Mouse (Mus musculus): ENCODE results near the gene Duox1.
"Not testable (repeated sequence)": the region's sequence is repeated elsewhere in the genome, so short reads cannot be mapped to it uniquely, and the experiment has no call there.

Gene Duox1

GRCm38 (mm10) chr2:122311561-122311960, 3.9 kb upstream of the Duox1 start:
- no peak for DNase-seq (ENCODE audit: low read depth, low spot score)

- DNase-seq (ENCODE audit: low read depth, low spot score), result peak; percentile 64
Observed at GRCm38 (mm10) chr2:122312722-122313417, 2.6 kb upstream of the Duox1 start.

- no peak for DNase-seq (ENCODE audit: low read depth, low spot score)
Observed at GRCm38 (mm10) chr2:122313536-122313935, 1.9 kb upstream of the Duox1 start, which contains the start of gene Duoxa1. TSS of gene Duoxa1 (minus strand) at chr2:122313730.

GRCm38 (mm10) chr2:122317384-122317783, 1.9 kb downstream of the Duox1 start:
- no peak for DNase-seq (ENCODE audit: low read depth, low spot score)

- no peak for DNase-seq (ENCODE audit: low read depth, low spot score)
Observed at GRCm38 (mm10) chr2:122323960-122324359, 8.5 kb downstream of the Duox1 start.

GRCm38 (mm10) chr2:122324586-122324985, 9.1 kb downstream of the Duox1 start:
- no peak for DNase-seq (ENCODE audit: low read depth, low spot score)

GRCm38 (mm10) chr2:122325361-122325760, 9.9 kb downstream of the Duox1 start:
- DNase-seq (ENCODE audit: low read depth, low spot score), result peak; percentile 61

GRCm38 (mm10) chr2:122327986-122328385, 12.5 kb downstream of the Duox1 start:
- DNase-seq (ENCODE audit: low read depth, low spot score), result peak; percentile 89

- DNase-seq (ENCODE audit: low read depth, low spot score), result not testable (repeated sequence)
Observed at GRCm38 (mm10) chr2:122330317-122330716, 14.8 kb downstream of the Duox1 start.

GRCm38 (mm10) chr2:122332222-122332621, 16.8 kb downstream of the Duox1 start:
- DNase-seq (ENCODE audit: low read depth, low spot score), result no peak

- peak; percentile 60 for DNase-seq (ENCODE audit: low read depth, low spot score)
Observed at GRCm38 (mm10) chr2:122334170-122334569, 18.7 kb downstream of the Duox1 start.

- DNase-seq (ENCODE audit: low read depth, low spot score), result no peak
Observed at GRCm38 (mm10) chr2:122337291-122337690, 21.8 kb downstream of the Duox1 start.

- DNase-seq (ENCODE audit: low read depth, low spot score), result no peak
Observed at GRCm38 (mm10) chr2:122345106-122345893, 29.8 kb downstream of the Duox1 start.

GRCm38 (mm10) chr2:122346164-122346563, 30.7 kb downstream of the Duox1 start:
- DNase-seq (ENCODE audit: low read depth, low spot score), result not testable (repeated sequence)

GRCm38 (mm10) chr2:122347257-122347656, 31.8 kb downstream of the Duox1 start:
- no peak for DNase-seq (ENCODE audit: low read depth, low spot score)

GRCm38 (mm10) chr2:122348531-122349131, 33.2 kb downstream of the Duox1 start:
- peak; percentile 80 for DNase-seq (ENCODE audit: low read depth, low spot score)

- peak; percentile 25 for DNase-seq (ENCODE audit: low read depth, low spot score)
Observed at GRCm38 (mm10) chr2:122349136-122349785, 33.8 kb downstream of the Duox1 start.

- peak; percentile 73 for DNase-seq (ENCODE audit: low read depth, low spot score)
Observed at GRCm38 (mm10) chr2:122351156-122351930, 35.9 kb downstream of the Duox1 start.

- DNase-seq (ENCODE audit: low read depth, low spot score), result no peak
Observed at GRCm38 (mm10) chr2:122351931-122352329, 36.5 kb downstream of the Duox1 start.

- no peak for DNase-seq (ENCODE audit: low read depth, low spot score)
Observed at GRCm38 (mm10) chr2:122352992-122353391, 37.5 kb downstream of the Duox1 start.

- no peak for DNase-seq (ENCODE audit: low read depth, low spot score)
Observed at GRCm38 (mm10) chr2:122353765-122354164, 38.3 kb downstream of the Duox1 start.
